Mouse (Mus musculus) gastrocnemius, postnatal 36 days (tissue): Measurements from ENCODE around the gene Slc23a4. TPM values are rescaled to one million over a fixed set of nuclear protein-coding genes. Genes with fewer than 3 reads are reported as not detected.

Source experiments
- total RNA-seq, 2 experiments: library from RNA; stranded (reverse); gene quantifications; 2 replicates each; pipeline ENCODE4 v1.2.3; 2021

The Slc23a4 gene
- total RNA-seq, 2 experiments from 2014 or later, result not detected

Other genes with a start within 250 kb of the Slc23a4 start
- gene Agbl3, start 208.0 kb downstream of the Slc23a4 start, total RNA-seq, result 1 to 10 TPM; 1.0 to 1.8 TPM
- gene Tmem140, start 125.3 kb downstream of the Slc23a4 start, total RNA-seq, result 10 to 100 TPM; 23.8 to 30.7 TPM
- 1 to 10 TPM; 3.3 to 3.6 TPM for gene Cyren, start 110.3 kb downstream of the Slc23a4 start, total RNA-seq
- gene Wdr91, start 77.5 kb downstream of the Slc23a4 start, total RNA-seq, result 1 to 10 TPM; 4.4 to 5.1 TPM
- gene Stra8, start 68.2 kb downstream of the Slc23a4 start, total RNA-seq, result not detected
- gene Cnot4, start 145.3 kb upstream of the Slc23a4 start, total RNA-seq, result 10 to 100 TPM; 22.1 to 26.1 TPM
- gene Nup205, start 189.0 kb upstream of the Slc23a4 start, total RNA-seq, result 10 to 100 TPM in 1 of 2 experiments, 1 to 10 TPM in 1; 9.5 to 10.4 TPM